Mouse (Mus musculus) G1E (cell line): Measurements from ENCODE around the gene Nuak2.

Source experiments
- CTCF ChIP-seq: IDR thresholded peaks from 2 replicates; pipeline ENCODE4 v1.5.1; 2012; ENCODE audit warnings: low read depth, low read length, inconsistent platforms, mixed read lengths
- GATA2 ChIP-seq: IDR thresholded peaks from 2 replicates; pipeline ENCODE4 v1.6.1; 2012; ENCODE audit warnings: low read depth, low read length, inconsistent platforms, borderline replicate concordance
- POLR2AphosphoS5 ChIP-seq: IDR thresholded peaks from 2 replicates; pipeline ENCODE4 v1.6.1; 2012; ENCODE audit warnings: low read depth, low read length, inconsistent platforms; ENCODE audit not compliant: insufficient replicate concordance

- TF ChIP-seq CTCF, result no peak
- TF ChIP-seq GATA2, result no peak
- TF ChIP-seq POLR2AphosphoS5, result no peak
Observed at GRCm38 (mm10) chr1:132327477-132327876, 11.6 kb downstream of the Nuak2 start.
